Comparison of ENCODE assay signal across 27 mouse cellular contexts in genomic region chr1:186472955-186473354, GRCm38 (mm10).
DNase-seq lines count a peak whose midpoint lies in the region; ATAC-seq and TF ChIP-seq lines count a peak whose summit lies in the region.
"Had no signal": no experiment of that assay in that cellular context is flagged by ENCODE, and none has a peak within 500 bp of the region (broad histone marks: within the 10 kb centered on the region; RNA-seq: fewer than 3 reads in every experiment).

No protein-coding gene starts in this region.

- H3K9me3 ChIP-seq in lung, postnatal 0 days (ENCODE audit: low read length) = no peaks in the 10 kb centered on the region
- H3K9me3 ChIP-seq in embryonic facial prominence, embryonic 14.5 days (ENCODE audit: control insufficient read depth, low read length) = no peaks in the 10 kb centered on the region
- H3K9me3 ChIP-seq in limb, embryonic 15.5 days = no peaks in the 10 kb centered on the region
- H3K9me3 ChIP-seq: forebrain, embryonic 13.5 days; heart, embryonic 12.5 days; midbrain, embryonic 12.5 days; neural tube, embryonic 12.5 days had no signal

- DNase-seq in left cerebral cortex, postnatal 14 days (ENCODE audit: low spot score in 2 of 2) = peak; percentile 9 to 24
- no peak for DNase-seq in left cerebral cortex, adult 11 months (ENCODE audit: low spot score)
- peak; percentile 6 for DNase-seq in lung, postnatal 10 days
- DNase-seq in lung, postnatal 0 days (ENCODE audit: low spot score) = no peak
- DNase-seq in embryonic facial prominence, embryonic 14.5 days (ENCODE audit: low spot score) = peak; percentile 86
- no peak for DNase-seq in cerebellum, adult 9-10 months
- DNase-seq in cerebellum, adult 18-20 months = no peak
- DNase-seq: adrenal gland, postnatal 25 days; cerebellum, adult 8-10 months; cerebellum, postnatal 36 days; embryo, embryonic 11 days; heart, adult 2 months; heart, postnatal 4 days; kidney, adult 9 months; kidney, postnatal 14 days; layer of hippocampus, adult 9-11 months; liver; lung, postnatal 14 days had no signal

- WGBS in lung, postnatal 0 days = 41% methylated on average over 10 of the region's 10 CpGs
- 57% methylated on average over 10 of the region's 10 CpGs for WGBS in embryonic facial prominence, embryonic 14.5 days
- WGBS in limb, embryonic 15.5 days = 40% methylated on average over 10 of the region's 10 CpGs

- no peaks in the 10 kb centered on the region for H3K36me3 ChIP-seq in lung, postnatal 0 days (ENCODE audit: insufficient read depth, low read length)
- no peaks in the 10 kb centered on the region for H3K36me3 ChIP-seq in embryonic facial prominence, embryonic 14.5 days (ENCODE audit: control insufficient read depth, insufficient read depth, low read length)
- no peaks in the 10 kb centered on the region for H3K36me3 ChIP-seq in limb, embryonic 15.5 days
- H3K36me3 ChIP-seq: heart, embryonic 12.5 days; midbrain, embryonic 12.5 days; neural tube, embryonic 12.5 days had no signal

- no peak overlapping the region for H3K27ac ChIP-seq in lung, postnatal 0 days (ENCODE audit: low read length)
- no peak overlapping the region for H3K27ac ChIP-seq in embryonic facial prominence, embryonic 14.5 days (replicated peaks; ENCODE audit: low read depth, low read length)
- H3K27ac ChIP-seq in limb, embryonic 15.5 days = peak overlapping the region; percentile 69
- H3K27ac ChIP-seq: forebrain, embryonic 13.5 days; heart, adult 2 months; hindbrain, embryonic 14.5 days; liver, embryonic 14.5 days; midbrain, embryonic 12.5 days; neural tube, embryonic 12.5 days had no signal

- TF ChIP-seq CTCF in lung, postnatal 0 days (IDR thresholded peaks at IDR 0.05) = no peak

- no peak overlapping the region for H3K4me2 ChIP-seq in lung, postnatal 0 days (replicated peaks; ENCODE audit: low read depth, low read length)
- no peak overlapping the region for H3K4me2 ChIP-seq in embryonic facial prominence, embryonic 14.5 days (ENCODE audit: low read depth, low read length)
- no peak overlapping the region for H3K4me2 ChIP-seq in limb, embryonic 15.5 days
- H3K4me2 ChIP-seq: forebrain, embryonic 13.5 days; heart, embryonic 12.5 days; hindbrain, embryonic 14.5 days; midbrain, embryonic 12.5 days; neural tube, embryonic 12.5 days had no signal

- H3K4me1 ChIP-seq in lung, postnatal 0 days (ENCODE audit: insufficient read depth, low read depth, low read length) = no peaks in the 10 kb centered on the region
- H3K4me1 ChIP-seq in embryonic facial prominence, embryonic 14.5 days (ENCODE audit: control insufficient read depth, insufficient read depth, low read length) = 0 out of 2 replicates have a peak, but pooled peaks cover 4% of the 10 kb centered on the region
- peaks cover 14% of the 10 kb centered on the region for H3K4me1 ChIP-seq in limb, embryonic 15.5 days
- H3K4me1 ChIP-seq: heart, embryonic 12.5 days had no signal

- H3K27me3 ChIP-seq in lung, postnatal 0 days (replicated peaks; ENCODE audit: insufficient read depth, low read length) = no peaks in the 10 kb centered on the region
- no peaks in the 10 kb centered on the region for H3K27me3 ChIP-seq in embryonic facial prominence, embryonic 14.5 days (replicated peaks; ENCODE audit: control insufficient read depth, insufficient read depth, low read length)
- no peaks in the 10 kb centered on the region for H3K27me3 ChIP-seq in limb, embryonic 15.5 days
- H3K27me3 ChIP-seq: forebrain, embryonic 13.5 days; heart, embryonic 12.5 days; neural tube, embryonic 12.5 days had no signal

- no peak overlapping the region for H3K9ac ChIP-seq in lung, postnatal 0 days (replicated peaks; ENCODE audit: low read depth)
- no peak overlapping the region for H3K9ac ChIP-seq in embryonic facial prominence, embryonic 14.5 days (ENCODE audit: low read depth, low read length)
- no peak overlapping the region for H3K9ac ChIP-seq in limb, embryonic 15.5 days
- H3K9ac ChIP-seq: forebrain, embryonic 13.5 days; heart, embryonic 12.5 days; hindbrain, embryonic 14.5 days; liver, embryonic 14.5 days; midbrain, embryonic 12.5 days; neural tube, embryonic 12.5 days had no signal

- intact Hi-C loops in left cerebral cortex, postnatal 14 days (cut with DNase I) = no loop called here

- no peak overlapping the region for H3K4me3 ChIP-seq in lung, postnatal 0 days (ENCODE audit: low read depth, low read length)
- H3K4me3 ChIP-seq in embryonic facial prominence, embryonic 14.5 days (ENCODE audit: low read depth, low read length) = no peak overlapping the region
- no peak overlapping the region for H3K4me3 ChIP-seq in limb, embryonic 15.5 days
- H3K4me3 ChIP-seq: forebrain, embryonic 13.5 days; heart, adult 2 months; heart, embryonic 12.5 days; midbrain, embryonic 12.5 days; myocyte; neural tube, embryonic 12.5 days had no signal

- no peak for TF ChIP-seq EP300 in lung, postnatal 0 days (IDR thresholded peaks at IDR 0.05)

- ATAC-seq in lung, postnatal 0 days = no peak
- ATAC-seq in embryonic facial prominence, embryonic 14.5 days (ENCODE audit: low read depth) = peak; percentile 77
- ATAC-seq in limb, embryonic 15.5 days (ENCODE audit: insufficient number of reproducible peaks, low FRiP score, low TSS enrichment, low read depth) = no peak
- ATAC-seq: forebrain, embryonic 13.5 days; intestine, postnatal 0 days had no signal

Comparison
In these comparisons a context has a peak if more than half of its experiments do, and no peak if none do; other contexts are left out.
1. DNase-seq: peak in left cerebral cortex, postnatal 14 days (2 of 2), lung, postnatal 10 days (single experiment) and embryonic facial prominence, embryonic 14.5 days (single experiment); none in left cerebral cortex, adult 11 months (single experiment), lung, postnatal 0 days (single experiment), cerebellum, adult 9-10 months (single experiment) and cerebellum, adult 18-20 months (0 of 2).